Mouse (Mus musculus): ENCODE results near the gene Dhh.

The Dhh gene

GRCm38 (mm10) chr15:98916016-98916415 lies 17.7 kb upstream of the Dhh start:
- no peak for DNase-seq (ENCODE audit: low spot score in 2 of 2)

GRCm38 (mm10) chr15:98914903-98915302 lies 16.6 kb upstream of the Dhh start:
- DNase-seq (ENCODE audit: low spot score in 2 of 2) = no peak

- no peak for DNase-seq (ENCODE audit: low spot score in 2 of 2)
Measured at GRCm38 (mm10) chr15:98904692-98905091, 6.4 kb upstream of the Dhh start.

- no peak for DNase-seq (ENCODE audit: low spot score in 2 of 2)
Measured at GRCm38 (mm10) chr15:98902600-98902999, 4.3 kb upstream of the Dhh start.

GRCm38 (mm10) chr15:98901530-98901929 lies 3.2 kb upstream of the Dhh start:
- DNase-seq (ENCODE audit: low spot score in 2 of 2) = no peak

- no peak for DNase-seq (ENCODE audit: low spot score in 2 of 2)
Measured at GRCm38 (mm10) chr15:98897495-98897894, 845 bp downstream of the Dhh start.

- no peak for DNase-seq (ENCODE audit: low spot score in 2 of 2)
Measured at GRCm38 (mm10) chr15:98895635-98896589, 2.4 kb downstream of the Dhh start.

- no peak for DNase-seq (ENCODE audit: low spot score in 2 of 2)
Measured at GRCm38 (mm10) chr15:98894746-98895634, 3.4 kb downstream of the Dhh start.

- no peak for DNase-seq (ENCODE audit: low spot score in 2 of 2)
Measured at GRCm38 (mm10) chr15:98893940-98894745, 4.2 kb downstream of the Dhh start, which contains the start of gene Rhebl1. Rhebl1 (minus strand) TSS chr15:98894540.

GRCm38 (mm10) chr15:98893036-98893435 lies 5.3 kb downstream of the Dhh start:
- no peak for DNase-seq (ENCODE audit: low spot score in 2 of 2)

- DNase-seq (ENCODE audit: low spot score in 2 of 2) = peak in 1 of 2 experiments; percentile 75
Measured at GRCm38 (mm10) chr15:98891907-98892606, 6.3 kb downstream of the Dhh start.

- no peak for DNase-seq (ENCODE audit: low spot score in 2 of 2)
Measured at GRCm38 (mm10) chr15:98891198-98891742, 7.1 kb downstream of the Dhh start.

- no peak for DNase-seq (ENCODE audit: low spot score in 2 of 2)
Measured at GRCm38 (mm10) chr15:98887526-98887925, 10.8 kb downstream of the Dhh start.

- no peak for DNase-seq (ENCODE audit: low spot score in 2 of 2)
Measured at GRCm38 (mm10) chr15:98886667-98887387, 11.5 kb downstream of the Dhh start.

GRCm38 (mm10) chr15:98884106-98884505 lies 14.2 kb downstream of the Dhh start:
- DNase-seq (ENCODE audit: low spot score in 2 of 2) = no peak

- no peak for DNase-seq (ENCODE audit: low spot score in 2 of 2)
Measured at GRCm38 (mm10) chr15:98883661-98884060, 14.7 kb downstream of the Dhh start.

- no peak for DNase-seq (ENCODE audit: low spot score in 2 of 2)
Measured at GRCm38 (mm10) chr15:98881656-98882008, 16.7 kb downstream of the Dhh start.

GRCm38 (mm10) chr15:98880978-98881655 lies 17.2 kb downstream of the Dhh start:
- DNase-seq (ENCODE audit: low spot score in 2 of 2) = peak; percentile 89 to 91

- DNase-seq (ENCODE audit: low spot score in 2 of 2) = peak in 1 of 2 experiments; percentile 64
Measured at GRCm38 (mm10) chr15:98877331-98877730, 21.0 kb downstream of the Dhh start.
